Mouse (Mus musculus) heart, embryonic 10.5 days (tissue): ENCODE results near the gene Anapc16. TPM values are rescaled to one million over a fixed set of nuclear protein-coding genes. Genes with fewer than 3 reads are reported as not detected.

Source experiments
- DNase-seq: peaks from one replicate; pipeline ENCODE4 v3.0.0-alpha.2; 2017; ENCODE audit warnings: low spot score
- H3K27ac ChIP-seq: fragments of 300-500 bp; sonication (generic); 2 replicates; pipeline ENCODE4 v1.5.1; 2016; ENCODE audit warnings: mild to moderate bottlenecking
- H3K27me3 ChIP-seq: fragments of 300-500 bp; sonication (generic); 2 replicates; pipeline ENCODE4 v1.6.1; 2016; ENCODE audit warnings: mild to moderate bottlenecking; ENCODE audit not compliant: poor library complexity, insufficient read depth, severe bottlenecking
- H3K36me3 ChIP-seq: fragments of 300-500 bp; sonication (generic); 2 replicates; pipeline ENCODE4 v1.6.1; 2016; ENCODE audit warnings: mild to moderate bottlenecking, moderate library complexity
- H3K4me1 ChIP-seq: fragments of 300-500 bp; sonication (generic); 2 replicates; pipeline ENCODE4 v1.6.1; 2016; ENCODE audit warnings: mild to moderate bottlenecking
- H3K4me3 ChIP-seq: fragments of 300-500 bp; sonication (generic); 2 replicates; pipeline ENCODE4 v1.5.1; 2016; ENCODE audit warnings: mild to moderate bottlenecking, moderate library complexity
- H3K9me3 ChIP-seq: fragments of 300-500 bp; sonication (generic); 2 replicates; pipeline ENCODE4 v1.6.1; 2016; ENCODE audit warnings: mild to moderate bottlenecking, moderate library complexity
- WGBS: fragments of 180-500 bp; shearing (Covaris S2); methylation state at CpG from one replicate; pipeline ENCODE4 v1.1.7; 2016; 5-methylcytosine and 5-hydroxymethylcytosine counted together
- polyA plus RNA-seq: library from polyadenylated mRNA; unstranded; fragments of >200 nt; fragmentation: Nextera tagmentation; extraction: Ambion mirVana; gene quantifications from 2 replicates; pipeline ENCODE4 v1.2.1, GENCODE M21; 2016

The Anapc16 gene
- polyA plus RNA-seq, 1 experiment from 2014 or later = 94.6 TPM

DNA sequence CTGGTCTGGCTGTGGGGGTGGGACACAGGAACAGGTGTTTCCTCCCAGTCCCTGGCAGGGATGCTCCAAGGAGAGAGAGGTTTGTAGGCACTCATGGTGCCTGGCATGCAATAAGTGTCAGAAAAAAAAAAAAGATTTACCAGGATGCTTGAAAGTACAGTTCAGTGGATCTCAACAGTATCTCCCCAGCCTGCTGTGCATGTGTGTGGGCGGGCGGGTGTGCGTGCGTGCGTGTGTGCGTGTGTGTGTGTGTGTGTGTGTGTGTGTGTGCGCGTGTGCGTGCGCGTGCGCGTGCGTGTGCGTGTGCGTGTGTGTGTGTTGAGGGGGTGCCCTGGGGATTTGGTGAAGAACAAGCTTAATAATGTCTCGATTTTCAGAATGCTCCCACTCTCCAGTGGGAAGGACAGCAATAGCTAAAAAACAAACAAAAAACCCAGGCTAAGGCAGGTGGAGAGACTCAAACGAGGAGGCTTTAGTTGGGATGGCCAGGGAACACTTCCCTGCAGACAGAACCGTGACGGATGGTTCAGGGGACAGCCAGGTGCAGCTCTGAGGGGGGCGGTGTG lies 60.6 kb downstream of the Anapc16 start:
- peak overlapping the region; percentile 81 for H3K27ac ChIP-seq
- peak overlapping the region; percentile 46 for H3K4me3 ChIP-seq
- 43% methylated on average over 21 of the region's 21 CpGs for WGBS

DNA sequence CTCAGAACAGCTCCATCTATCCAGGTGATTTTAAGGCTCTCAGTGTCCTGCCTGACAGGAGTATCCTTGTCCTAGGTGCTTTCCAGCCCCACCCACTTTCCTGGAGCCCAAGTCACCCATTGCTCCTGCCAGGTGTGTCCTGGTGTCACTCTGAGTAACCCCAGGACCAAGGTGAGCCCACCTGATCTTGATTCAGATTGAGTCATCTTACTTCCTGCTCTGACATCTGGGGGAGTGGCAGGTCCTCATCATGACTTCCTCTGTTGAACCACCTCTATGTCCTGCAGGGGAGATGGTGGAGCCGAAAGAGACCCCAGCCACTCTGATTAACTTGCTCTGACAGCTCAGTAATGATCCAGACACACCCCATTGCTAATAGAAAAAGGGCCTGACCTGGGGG lies 63.9 kb downstream of the Anapc16 start:
- no peak for DNase-seq
- Histone ChIP-seq H3K4me1 (peaks cover 33% of the 10 kb centered on the region), H3K4me3 (no peak overlapping the region), H3K27me3 (0 out of 2 replicates have a peak, but pooled peaks cover 3% of the 10 kb centered on the region), H3K36me3 (no peaks in the 10 kb centered on the region), H3K9me3 (no peaks in the 10 kb centered on the region), H3K27ac (no peak overlapping the region)
- WGBS = 61% methylated on average over 1 of the region's 1 CpGs

More for the DNA sequence above, 60.6 kb downstream of the Anapc16 start:
- Histone ChIP-seq H3K4me1 (peaks cover 19% of the 10 kb centered on the region), H3K36me3 (no peaks in the 10 kb centered on the region), H3K27me3 (0 out of 2 replicates have a peak, but pooled peaks cover 3% of the 10 kb centered on the region), H3K9me3 (no peaks in the 10 kb centered on the region)
- no peak for DNase-seq

DNA sequence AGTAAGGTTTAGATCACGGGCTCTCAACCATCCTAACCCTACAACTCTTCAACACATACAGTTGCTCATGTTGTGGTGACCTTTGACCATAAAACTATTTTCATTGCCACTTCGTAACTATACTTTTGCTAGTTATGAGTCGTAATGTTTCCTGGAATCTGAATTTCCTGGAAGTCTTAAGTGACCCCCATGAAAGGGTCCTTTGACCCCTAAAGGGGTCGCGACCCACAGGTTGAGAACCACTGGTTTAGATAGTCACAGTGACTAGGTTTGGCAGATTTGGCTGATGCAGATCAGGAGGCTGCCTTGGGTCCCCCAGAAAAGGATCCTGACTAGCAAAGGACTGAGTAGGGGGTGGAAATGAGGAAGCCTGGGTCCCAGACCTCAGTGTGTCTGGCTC lies 64.3 kb downstream of the Anapc16 start:
- Histone ChIP-seq H3K36me3 (no peaks in the 10 kb centered on the region), H3K27me3 (0 out of 2 replicates have a peak, but pooled peaks cover 3% of the 10 kb centered on the region), H3K9me3 (no peaks in the 10 kb centered on the region), H3K4me1 (peaks cover 30% of the 10 kb centered on the region), H3K4me3 (no peak overlapping the region), H3K27ac (no peak overlapping the region)
- DNase-seq = no peak
- WGBS = 82% methylated on average over 5 of the region's 5 CpGs

Other genes starting within 250 kb of the Anapc16 start
- 28.8 and 32.0 TPM in 2 replicates for gene Dnajb12, start 123.6 kb downstream of the Anapc16 start, polyA plus RNA-seq
- gene Ddit4, start 51.3 kb downstream of the Anapc16 start, polyA plus RNA-seq = 17.6 and 32.8 TPM in 2 replicates
- gene Ascc1, start 330 bp downstream of the Anapc16 start, polyA plus RNA-seq = 33.0 and 36.2 TPM in 2 replicates
- gene Spock2, start 103.1 kb upstream of the Anapc16 start, polyA plus RNA-seq = 0.65 and 0.85 TPM in 2 replicates
- gene Chst3, start 216.1 kb upstream of the Anapc16 start, polyA plus RNA-seq = 0.51 and 0.89 TPM in 2 replicates